Mouse (Mus musculus): ENCODE results near the gene Ugt2b35.
"Not testable (repeated sequence)": the region's sequence is repeated elsewhere in the genome, so short reads cannot be mapped to it uniquely, and the experiment has no call there.

Gene Ugt2b35

GRCm38 (mm10) chr5:87000395-87001073 lies at the start of gene Ugt2b35:
Ugt2b35 (plus strand) TSS chr5:87000860.
- DNase-seq (ENCODE audit: low spot score), result no peak

GRCm38 (mm10) chr5:86960504-86960903 lies 40.2 kb upstream of the Ugt2b35 start:
- no peak for DNase-seq (ENCODE audit: low spot score)

GRCm38 (mm10) chr5:86961587-86962358 lies 38.9 kb upstream of the Ugt2b35 start:
- no peak for DNase-seq (ENCODE audit: low spot score)

GRCm38 (mm10) chr5:86962849-86963248 lies 37.8 kb upstream of the Ugt2b35 start:
- DNase-seq (ENCODE audit: low spot score), result not testable (repeated sequence)

GRCm38 (mm10) chr5:86967271-86967670 lies 33.4 kb upstream of the Ugt2b35 start:
- not testable (repeated sequence) for DNase-seq (ENCODE audit: low spot score)

GRCm38 (mm10) chr5:87004735-87005134 lies 4.1 kb downstream of the Ugt2b35 start:
- no peak for DNase-seq (ENCODE audit: low spot score)

GRCm38 (mm10) chr5:87015477-87015876 lies 14.8 kb downstream of the Ugt2b35 start:
- no peak for DNase-seq (ENCODE audit: low spot score)

- DNase-seq (ENCODE audit: low spot score), result no peak
Observed at GRCm38 (mm10) chr5:87027359-87027758, 26.7 kb downstream of the Ugt2b35 start.

- no peak for DNase-seq (ENCODE audit: low spot score)
Observed at GRCm38 (mm10) chr5:87030624-87031023, 30.0 kb downstream of the Ugt2b35 start.

Data from retina, embryonic 14.5 days (tissue).